Mouse (Mus musculus): ENCODE data around the gene Tmeff2. TPM values are rescaled to one million over a fixed set of nuclear protein-coding genes. Genes with fewer than 3 reads are reported as not detected.

Gene Tmeff2
- polyA plus RNA-seq, 1 experiment from 2014 or later = 1.6 TPM

- no peaks in the 10 kb centered on the region for H3K9me3 ChIP-seq (replicated peaks)
- no peak overlapping the region for H3K27ac ChIP-seq
- no peaks in the 10 kb centered on the region for H3K27me3 ChIP-seq
- no peak overlapping the region for H3K4me2 ChIP-seq
- no peaks in the 10 kb centered on the region for H3K4me1 ChIP-seq (replicated peaks)
- ATAC-seq (replicated peaks; ENCODE audit: insufficient number of reproducible peaks, insufficient read depth, low FRiP score, low read depth) = no peak
- H3K36me3 ChIP-seq = no peaks in the 10 kb centered on the region
- WGBS = 78% methylated on average over 15 of the region's 15 CpGs
- no peak overlapping the region for H3K9ac ChIP-seq
- no peak overlapping the region for H3K4me3 ChIP-seq
Measured at GRCm38 (mm10) chr1:51075785-51076771, 175.6 kb downstream of the Tmeff2 start.

- no peaks in the 10 kb centered on the region for H3K27me3 ChIP-seq
- H3K4me3 ChIP-seq = no peak overlapping the region
- H3K9ac ChIP-seq = no peak overlapping the region
- no peaks in the 10 kb centered on the region for H3K4me1 ChIP-seq (replicated peaks)
- no peak overlapping the region for H3K27ac ChIP-seq
- no peaks in the 10 kb centered on the region for H3K36me3 ChIP-seq
- WGBS = 72% methylated on average over 2 of the region's 2 CpGs
- no peak overlapping the region for H3K4me2 ChIP-seq
- no peak for ATAC-seq (replicated peaks; ENCODE audit: insufficient number of reproducible peaks, insufficient read depth, low FRiP score, low read depth)
- H3K9me3 ChIP-seq (replicated peaks) = no peaks in the 10 kb centered on the region
Measured at GRCm38 (mm10) chr1:51088921-51089320, 188.5 kb downstream of the Tmeff2 start.

DNA sequence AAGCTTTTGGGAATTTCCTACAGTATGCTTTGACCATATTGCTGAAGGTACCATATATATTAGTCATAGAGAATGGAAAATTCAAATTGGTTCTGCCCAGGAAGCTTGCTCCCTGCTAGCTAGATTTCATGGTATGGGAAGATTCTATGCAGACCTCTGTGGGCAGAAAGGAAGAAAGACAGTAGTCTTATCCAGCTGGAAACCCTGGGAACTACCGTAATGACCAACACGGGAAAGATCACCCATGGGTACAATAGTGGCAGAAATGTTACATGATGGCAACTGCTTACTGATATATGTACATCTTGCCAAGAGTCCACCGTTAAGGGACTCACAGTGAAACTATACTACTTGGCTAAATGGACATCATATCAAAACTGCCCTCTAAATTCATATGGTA, 189.4 kb downstream of the Tmeff2 start:
- ATAC-seq (replicated peaks; ENCODE audit: insufficient number of reproducible peaks, insufficient read depth, low FRiP score, low read depth) = no peak
- no peak overlapping the region for H3K27ac ChIP-seq
- H3K4me1 ChIP-seq (replicated peaks) = no peaks in the 10 kb centered on the region
- no peak overlapping the region for H3K4me2 ChIP-seq
- 89% methylated on average over 3 of the region's 3 CpGs for WGBS
- H3K9ac ChIP-seq = no peak overlapping the region
- H3K27me3 ChIP-seq = no peaks in the 10 kb centered on the region
- H3K4me3 ChIP-seq = no peak overlapping the region
- no peaks in the 10 kb centered on the region for H3K9me3 ChIP-seq (replicated peaks)
- no peaks in the 10 kb centered on the region for H3K36me3 ChIP-seq

DNA sequence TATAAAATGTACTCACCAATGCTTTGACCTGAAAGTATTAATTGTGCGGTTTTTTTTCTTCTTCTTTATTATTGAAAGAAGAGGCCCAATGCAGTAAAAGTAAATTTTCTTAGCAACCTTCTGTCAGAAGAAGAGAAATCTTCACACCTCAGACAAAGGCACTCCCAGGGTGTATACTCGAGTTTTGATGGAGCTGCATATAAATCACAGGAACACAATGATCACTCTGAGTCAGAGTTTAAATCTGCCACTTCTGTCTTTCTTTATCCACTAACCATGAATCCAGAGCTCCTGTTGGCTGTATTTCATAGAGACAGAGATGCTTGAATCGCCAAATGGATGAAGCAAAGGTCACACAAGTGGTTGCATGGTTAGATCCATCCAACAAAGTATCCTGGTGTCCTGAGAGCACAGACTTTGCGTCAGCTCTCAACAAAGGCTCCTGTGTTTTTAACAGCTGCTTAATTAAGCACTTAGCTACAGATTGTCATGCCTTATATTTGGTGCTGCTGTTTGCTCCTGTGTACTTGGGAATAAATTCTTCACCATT, 189.8 kb downstream of the Tmeff2 start:
- H3K4me3 ChIP-seq = no peak overlapping the region
- no peaks in the 10 kb centered on the region for H3K36me3 ChIP-seq
- H3K4me2 ChIP-seq = no peak overlapping the region
- H3K27ac ChIP-seq = no peak overlapping the region
- H3K4me1 ChIP-seq (replicated peaks) = no peaks in the 10 kb centered on the region
- no peaks in the 10 kb centered on the region for H3K9me3 ChIP-seq (replicated peaks)
- WGBS = 76% methylated on average over 4 of the region's 4 CpGs
- no peak overlapping the region for H3K9ac ChIP-seq
- H3K27me3 ChIP-seq = no peaks in the 10 kb centered on the region
- ATAC-seq (replicated peaks; ENCODE audit: insufficient number of reproducible peaks, insufficient read depth, low FRiP score, low read depth) = no peak

DNA sequence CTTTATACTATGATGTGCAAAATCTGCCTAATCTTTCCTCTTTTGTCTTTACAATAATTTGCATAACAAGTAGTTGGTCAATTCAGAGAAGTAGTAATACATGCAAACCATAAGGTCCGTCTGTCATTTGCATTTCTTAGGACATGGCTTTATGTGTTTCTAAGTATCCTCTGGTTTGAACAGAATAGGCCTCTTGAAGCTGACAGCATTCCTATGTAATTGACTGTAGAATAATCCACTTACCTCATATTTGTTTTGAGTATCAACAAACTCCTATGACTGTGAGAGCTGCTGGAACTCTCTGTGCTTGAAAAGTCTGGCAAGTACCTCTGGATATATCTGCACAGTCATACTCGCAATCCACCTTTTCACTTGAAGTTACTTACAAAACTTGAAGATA, 194.3 kb downstream of the Tmeff2 start:
- WGBS = 70% methylated on average over 2 of the region's 2 CpGs
- H3K27me3 ChIP-seq = no peaks in the 10 kb centered on the region
- H3K9ac ChIP-seq = no peak overlapping the region
- H3K4me1 ChIP-seq (replicated peaks) = no peaks in the 10 kb centered on the region
- H3K36me3 ChIP-seq = no peaks in the 10 kb centered on the region
- H3K4me2 ChIP-seq = no peak overlapping the region
- no peak overlapping the region for H3K4me3 ChIP-seq
- no peak overlapping the region for H3K27ac ChIP-seq
- ATAC-seq (replicated peaks; ENCODE audit: insufficient number of reproducible peaks, insufficient read depth, low FRiP score, low read depth) = no peak
- H3K9me3 ChIP-seq (replicated peaks) = no peaks in the 10 kb centered on the region

- H3K4me1 ChIP-seq (replicated peaks) = no peaks in the 10 kb centered on the region
- no peak overlapping the region for H3K4me3 ChIP-seq
- H3K27ac ChIP-seq = no peak overlapping the region; the same call in 1 of the 2 replicates
- 72% methylated on average over 4 of the region's 4 CpGs for WGBS
- no peak overlapping the region for H3K9ac ChIP-seq
- no peak overlapping the region for H3K4me2 ChIP-seq
- no peaks in the 10 kb centered on the region for H3K27me3 ChIP-seq
- no peaks in the 10 kb centered on the region for H3K9me3 ChIP-seq (replicated peaks)
- no peak for ATAC-seq (replicated peaks; ENCODE audit: insufficient number of reproducible peaks, insufficient read depth, low FRiP score, low read depth)
- no peaks in the 10 kb centered on the region for H3K36me3 ChIP-seq
Measured at GRCm38 (mm10) chr1:51096848-51097598, 196.6 kb downstream of the Tmeff2 start.

GRCm38 (mm10) chr1:51101034-51101590, 200.7 kb downstream of the Tmeff2 start:
- 90% methylated on average over 2 of the region's 2 CpGs for WGBS

DNA sequence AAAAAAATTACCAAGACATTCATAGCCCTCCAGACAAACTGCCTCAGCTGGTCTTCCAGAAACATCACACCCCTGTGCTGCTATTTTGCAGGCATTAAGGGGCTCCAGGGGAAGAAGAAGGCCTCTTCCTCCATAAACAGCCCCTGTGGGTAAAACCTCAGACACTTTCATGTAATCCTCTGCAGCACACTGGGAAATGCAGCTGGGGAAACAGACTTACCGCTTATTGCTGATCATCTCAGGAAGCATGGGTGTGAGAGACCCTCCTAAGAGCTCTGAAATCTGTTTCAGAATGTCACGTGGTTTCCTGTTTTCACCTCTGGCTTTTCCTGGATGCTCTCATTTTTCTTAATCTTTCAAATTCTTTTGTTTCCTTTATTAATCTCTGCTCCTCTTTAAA, 204.3 kb downstream of the Tmeff2 start:
- peak overlapping the region; percentile 58 for H3K27ac ChIP-seq
- no peak overlapping the region for H3K4me2 ChIP-seq
- no peak overlapping the region for H3K9ac ChIP-seq
- no peaks in the 10 kb centered on the region for H3K27me3 ChIP-seq
- no peak overlapping the region for H3K4me3 ChIP-seq
- H3K4me1 ChIP-seq (replicated peaks) = peaks cover 3% of the 10 kb centered on the region; the same call in 1 of the 2 replicates
- ATAC-seq (replicated peaks; ENCODE audit: insufficient number of reproducible peaks, insufficient read depth, low FRiP score, low read depth) = no peak
- H3K9me3 ChIP-seq (replicated peaks) = no peaks in the 10 kb centered on the region
- 39% methylated on average over 2 of the region's 2 CpGs for WGBS
- H3K36me3 ChIP-seq = no peaks in the 10 kb centered on the region

More at GRCm38 (mm10) chr1:51101034-51101590, 200.7 kb downstream of the Tmeff2 start:
- ATAC-seq (replicated peaks; ENCODE audit: insufficient number of reproducible peaks, insufficient read depth, low FRiP score, low read depth) = no peak
- H3K4me3 ChIP-seq = no peak overlapping the region
- no peaks in the 10 kb centered on the region for H3K9me3 ChIP-seq (replicated peaks)
- H3K27ac ChIP-seq = no peak overlapping the region
- no peaks in the 10 kb centered on the region for H3K27me3 ChIP-seq
- H3K4me1 ChIP-seq (replicated peaks) = peaks cover 3% of the 10 kb centered on the region; the same call in 1 of the 2 replicates
- no peak overlapping the region for H3K9ac ChIP-seq
- no peaks in the 10 kb centered on the region for H3K36me3 ChIP-seq
- H3K4me2 ChIP-seq = no peak overlapping the region

DNA sequence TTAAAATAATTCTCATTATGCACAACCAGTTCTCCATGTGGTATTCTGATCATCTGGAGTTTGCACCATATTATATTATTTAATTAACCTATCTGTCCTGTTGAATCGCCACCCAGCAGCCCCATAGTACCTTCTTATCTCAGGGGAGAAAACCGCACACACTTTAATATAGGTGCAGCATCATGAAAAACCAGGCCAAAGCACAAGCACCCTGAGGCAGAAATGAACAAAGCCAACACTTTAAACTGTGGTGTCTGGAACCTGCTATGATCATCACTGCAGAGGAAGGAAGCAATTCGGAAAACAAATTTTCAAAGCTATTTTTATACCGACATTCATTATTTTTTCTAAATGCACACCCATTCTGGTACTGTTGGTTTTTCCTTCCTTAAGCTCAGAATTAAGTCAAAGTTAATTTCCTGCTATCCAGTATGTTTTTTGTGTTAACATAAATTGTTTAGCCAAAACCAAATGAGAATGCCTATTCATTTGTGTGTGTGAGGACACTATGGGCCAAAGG, 206.0 kb downstream of the Tmeff2 start:
- Histone ChIP-seq H3K9ac (no peak overlapping the region), H3K27me3 (no peaks in the 10 kb centered on the region), H3K27ac (no peak overlapping the region), H3K4me1 (replicated peaks) (peaks cover 3% of the 10 kb centered on the region; the same call in 1 of the 2 replicates), H3K36me3 (no peaks in the 10 kb centered on the region), H3K9me3 (replicated peaks) (no peaks in the 10 kb centered on the region), H3K4me3 (no peak overlapping the region), H3K4me2 (no peak overlapping the region)
- WGBS = 57% methylated on average over 4 of the region's 4 CpGs
- ATAC-seq (replicated peaks; ENCODE audit: insufficient number of reproducible peaks, insufficient read depth, low FRiP score, low read depth) = no peak

DNA sequence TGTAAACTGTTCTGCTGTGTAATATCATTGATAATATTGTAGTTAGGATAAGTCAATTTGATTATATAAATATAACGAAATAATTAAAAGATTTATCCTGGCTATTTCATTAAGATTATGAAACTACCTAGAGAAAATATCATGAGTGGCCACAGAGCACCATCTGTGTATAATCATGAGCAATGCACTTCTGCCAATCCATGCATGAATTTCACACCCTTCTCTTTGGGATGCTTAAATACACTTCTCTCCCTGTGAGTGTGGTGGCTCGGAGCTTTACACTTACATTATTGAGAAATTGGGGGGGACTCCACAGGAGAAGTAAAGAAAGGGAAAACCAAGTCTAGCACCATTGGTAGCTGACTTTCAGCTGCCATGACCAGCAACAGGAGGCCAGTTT, 206.9 kb downstream of the Tmeff2 start:
- WGBS = 66% methylated on average over 2 of the region's 2 CpGs
- no peak for ATAC-seq (replicated peaks; ENCODE audit: insufficient number of reproducible peaks, insufficient read depth, low FRiP score, low read depth)
- H3K9ac ChIP-seq = no peak overlapping the region

DNA sequence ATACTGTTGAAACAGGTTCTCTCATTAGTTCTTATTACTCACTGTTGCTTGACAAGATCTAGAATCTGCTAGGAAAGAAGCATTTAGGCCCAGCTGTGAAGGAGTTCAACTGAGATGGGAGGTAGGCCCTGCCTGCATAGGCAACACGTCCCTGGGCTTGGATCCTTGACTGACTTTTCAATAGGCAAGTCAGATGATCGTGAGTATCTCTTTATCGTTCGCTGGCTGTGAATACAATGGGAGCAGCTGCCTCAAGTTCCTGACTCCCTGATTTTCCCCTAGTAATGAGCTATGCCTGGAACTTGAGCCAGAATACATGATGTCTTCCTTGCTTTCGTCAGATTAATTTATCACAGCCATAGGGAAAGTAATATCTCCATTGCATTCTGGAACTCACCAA, 214.3 kb downstream of the Tmeff2 start:
- no peaks in the 10 kb centered on the region for H3K27me3 ChIP-seq
- H3K4me1 ChIP-seq (replicated peaks) = no peaks in the 10 kb centered on the region
- no peak overlapping the region for H3K4me2 ChIP-seq
- H3K9me3 ChIP-seq (replicated peaks) = no peaks in the 10 kb centered on the region
- H3K27ac ChIP-seq = no peak overlapping the region
- ATAC-seq (replicated peaks; ENCODE audit: insufficient number of reproducible peaks, insufficient read depth, low FRiP score, low read depth) = no peak
- no peaks in the 10 kb centered on the region for H3K36me3 ChIP-seq
- no peak overlapping the region for H3K4me3 ChIP-seq
- 74% methylated on average over 5 of the region's 5 CpGs for WGBS
- no peak overlapping the region for H3K9ac ChIP-seq

More for the DNA sequence above, 206.9 kb downstream of the Tmeff2 start:
- H3K36me3 ChIP-seq = no peaks in the 10 kb centered on the region
- no peak overlapping the region for H3K27ac ChIP-seq
- H3K4me3 ChIP-seq = no peak overlapping the region
- peaks cover 3% of the 10 kb centered on the region; the same call in 1 of the 2 replicates for H3K4me1 ChIP-seq (replicated peaks)
- no peaks in the 10 kb centered on the region for H3K9me3 ChIP-seq (replicated peaks)
- no peak overlapping the region for H3K4me2 ChIP-seq
- H3K27me3 ChIP-seq = no peaks in the 10 kb centered on the region
